Mouse (Mus musculus): Measurements from ENCODE around the gene Lrrd1. TPM values are rescaled to one million over a fixed set of nuclear protein-coding genes. Genes with fewer than 3 reads are reported as not detected.

The Lrrd1 gene
- polyA plus RNA-seq (2015; fragmentation: Illumina TruSeq; extraction: RNeasy Lipid Tissue Mini Kit (QIAGEN cat#74804); ENCODE audit: low read depth, low replicate concordance): not detected

DNA sequence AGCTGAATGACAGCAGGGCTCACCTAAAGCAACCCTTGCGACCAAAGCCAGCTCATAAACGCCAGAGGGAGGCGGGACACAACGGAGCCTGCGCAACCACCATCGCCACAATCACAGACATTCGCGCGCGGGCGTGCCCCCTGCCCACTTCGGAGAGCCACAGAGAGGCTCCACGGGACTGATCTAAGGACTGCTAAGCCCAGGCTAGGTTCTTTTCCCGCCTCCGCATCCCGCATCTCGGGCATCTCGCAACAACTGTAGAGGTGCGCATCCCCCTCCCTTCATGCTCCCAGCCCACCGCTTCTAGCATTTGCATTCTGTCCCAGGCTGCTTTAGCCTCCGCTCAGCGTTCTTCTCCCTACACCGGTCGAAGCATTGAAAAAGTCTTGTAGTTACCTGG is at the start of gene Lrrd1:
TSS of gene Lrrd1 (plus strand) at position 148 of the 400 bp plus-strand sequence.

GRCm38 (mm10) chr5:3802433-3803291 is 42.3 kb upstream of the Lrrd1 start, which contains the start of the genes Ankib1 and Krit1:
Gene Ankib1, minus strand, starts transcription at chr5:3802925.
Gene Krit1, plus strand, starts transcription at chr5:3803184.

DNA sequence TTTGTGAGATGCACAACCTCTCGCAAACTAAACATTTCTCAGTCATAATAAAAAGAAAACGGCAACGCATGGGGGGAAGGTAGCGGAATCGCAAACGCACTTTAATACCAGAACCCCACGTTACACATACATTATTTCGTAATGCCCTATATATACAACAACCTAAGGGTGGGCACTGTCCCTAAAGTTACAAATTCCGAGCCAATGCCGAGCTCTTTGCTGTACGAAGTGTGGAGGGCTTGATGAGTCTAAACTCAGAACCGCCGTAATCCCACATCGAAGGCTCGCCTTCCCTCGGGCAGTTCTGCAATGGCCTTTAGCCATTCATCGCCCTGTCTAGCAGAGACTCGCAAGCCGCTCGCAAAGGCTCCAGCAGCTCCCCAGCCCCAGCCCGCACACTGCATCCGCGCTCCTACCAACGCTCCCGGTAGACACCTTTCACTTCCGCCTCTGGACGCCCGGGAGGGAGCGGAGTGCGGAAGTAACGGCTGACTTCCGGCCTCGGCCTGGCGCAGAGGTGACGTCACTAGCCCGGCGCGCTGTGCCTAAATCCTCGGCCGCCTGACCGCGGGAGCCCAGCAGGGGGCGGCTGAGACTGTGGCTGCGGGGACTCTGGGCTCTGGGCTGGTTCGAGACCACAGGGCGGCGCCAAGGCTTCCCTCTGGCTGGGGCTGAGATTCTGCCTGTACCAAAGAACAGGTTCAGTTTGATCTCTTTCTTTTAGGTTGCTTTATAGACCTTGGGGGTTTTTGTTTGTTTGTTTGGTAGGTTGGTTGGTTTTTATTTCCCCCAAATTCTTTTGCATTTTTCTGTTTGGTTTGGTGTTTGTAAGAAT is 48.7 kb downstream of the Lrrd1 start, which contains the start of gene Mterf1a:
TSS of gene Mterf1a (minus strand) at position 475 of the 835 bp plus-strand sequence.

Other genes with a start within 250 kb of the Lrrd1 start
- 25.1 TPM for gene Pex1, start 249.1 kb upstream of the Lrrd1 start, polyA plus RNA-seq (2015; fragmentation: Illumina TruSeq; extraction: RNeasy Lipid Tissue Mini Kit (QIAGEN cat#74804); ENCODE audit: low read depth, low replicate concordance)
- 11.6 TPM for gene Rbm48, start 248.6 kb upstream of the Lrrd1 start, polyA plus RNA-seq (2015; fragmentation: Illumina TruSeq; extraction: RNeasy Lipid Tissue Mini Kit (QIAGEN cat#74804); ENCODE audit: low read depth, low replicate concordance)
- not detected for gene Tmbim7, start 194.0 kb upstream of the Lrrd1 start, polyA plus RNA-seq (2015; fragmentation: Illumina TruSeq; extraction: RNeasy Lipid Tissue Mini Kit (QIAGEN cat#74804); ENCODE audit: low read depth, low replicate concordance)
- gene Gatad1, start 188.0 kb upstream of the Lrrd1 start, polyA plus RNA-seq (2015; fragmentation: Illumina TruSeq; extraction: RNeasy Lipid Tissue Mini Kit (QIAGEN cat#74804); ENCODE audit: low read depth, low replicate concordance): 125 TPM
- 26.6 TPM for gene Ankib1, start 42.2 kb upstream of the Lrrd1 start, polyA plus RNA-seq (2015; fragmentation: Illumina TruSeq; extraction: RNeasy Lipid Tissue Mini Kit (QIAGEN cat#74804); ENCODE audit: low read depth, low replicate concordance)
- 44.1 TPM for gene Krit1, start 42.0 kb upstream of the Lrrd1 start, polyA plus RNA-seq (2015; fragmentation: Illumina TruSeq; extraction: RNeasy Lipid Tissue Mini Kit (QIAGEN cat#74804); ENCODE audit: low read depth, low replicate concordance)
- gene Mterf1a, start 48.8 kb downstream of the Lrrd1 start, polyA plus RNA-seq (2015; fragmentation: Illumina TruSeq; extraction: RNeasy Lipid Tissue Mini Kit (QIAGEN cat#74804); ENCODE audit: low read depth, low replicate concordance): 7.6 TPM
- 25.6 TPM for gene Akap9, start 82.9 kb downstream of the Lrrd1 start, polyA plus RNA-seq (2015; fragmentation: Illumina TruSeq; extraction: RNeasy Lipid Tissue Mini Kit (QIAGEN cat#74804); ENCODE audit: low read depth, low replicate concordance)